Mouse (Mus musculus) ES-Bruce4 (cell line): ENCODE results near the gene Pitpnm1. TPM values are rescaled to one million over a fixed set of nuclear protein-coding genes. Genes with fewer than 3 reads are reported as not detected.

ENCODE experiments used
- H3K27ac ChIP-seq: 2 replicates; pipeline ENCODE4 v1.5.1; 2012; ENCODE audit warnings: low read length, inconsistent platforms; ENCODE audit not compliant: insufficient read depth
- H3K27me3 ChIP-seq: 2 replicates; pipeline ENCODE4 v1.6.1; 2012; ENCODE audit warnings: mild to moderate bottlenecking, low read length, inconsistent platforms; ENCODE audit not compliant: control insufficient read depth, poor library complexity, insufficient read depth, severe bottlenecking
- H3K36me3 ChIP-seq: 2 replicates; pipeline ENCODE4 v1.6.1; 2012; ENCODE audit warnings: inconsistent platforms, mild to moderate bottlenecking, low read length, moderate library complexity; ENCODE audit not compliant: control insufficient read depth, poor library complexity, insufficient read depth, severe bottlenecking
- H3K4me1 ChIP-seq: one replicate; pipeline ENCODE4 v1.8.1; 2011; ENCODE audit warnings: low read length; ENCODE audit not compliant: control insufficient read depth, insufficient read depth
- H3K4me3 ChIP-seq: 2 replicates; pipeline ENCODE4 v1.5.1; 2011; ENCODE audit warnings: low read depth, mild to moderate bottlenecking, low read length
- H3K9ac ChIP-seq: 2 replicates; pipeline ENCODE4 v1.6.1; 2012; ENCODE audit warnings: low read depth, mild to moderate bottlenecking, inconsistent platforms; ENCODE audit not compliant: poor library complexity, severe bottlenecking
- H3K9me3 ChIP-seq: replicated peaks from 2 replicates; pipeline ENCODE4 v1.6.1; 2012; ENCODE audit warnings: mild to moderate bottlenecking, low read length, inconsistent platforms; ENCODE audit not compliant: control insufficient read depth, poor library complexity, insufficient read depth, severe bottlenecking
- CTCF ChIP-seq: IDR thresholded peaks from one replicate; pipeline ENCODE4 v1.8.1; 2011; ENCODE audit warnings: low read depth, low read length
- EP300 ChIP-seq: IDR thresholded peaks from 2 replicates; pipeline ENCODE4 v1.6.1; 2011; ENCODE audit warnings: low read depth, low read length; ENCODE audit not compliant: insufficient read depth
- POLR2A ChIP-seq: IDR thresholded peaks from one replicate; pipeline ENCODE4 v1.8.1; 2011; ENCODE audit warnings: low read length; ENCODE audit not compliant: insufficient read depth
- polyA plus RNA-seq: library from polyadenylated mRNA; stranded (reverse); fragments of >200 nt; gene quantifications from 2 replicates; pipeline ENCODE4 v1.2.4, GENCODE M21; 2011; ENCODE audit warnings: low read depth; ENCODE audit not compliant: missing spikeins, insufficient read depth, insufficient read length

Gene Pitpnm1
- polyA plus RNA-seq, 1 experiment = 11.2 TPM

DNA sequence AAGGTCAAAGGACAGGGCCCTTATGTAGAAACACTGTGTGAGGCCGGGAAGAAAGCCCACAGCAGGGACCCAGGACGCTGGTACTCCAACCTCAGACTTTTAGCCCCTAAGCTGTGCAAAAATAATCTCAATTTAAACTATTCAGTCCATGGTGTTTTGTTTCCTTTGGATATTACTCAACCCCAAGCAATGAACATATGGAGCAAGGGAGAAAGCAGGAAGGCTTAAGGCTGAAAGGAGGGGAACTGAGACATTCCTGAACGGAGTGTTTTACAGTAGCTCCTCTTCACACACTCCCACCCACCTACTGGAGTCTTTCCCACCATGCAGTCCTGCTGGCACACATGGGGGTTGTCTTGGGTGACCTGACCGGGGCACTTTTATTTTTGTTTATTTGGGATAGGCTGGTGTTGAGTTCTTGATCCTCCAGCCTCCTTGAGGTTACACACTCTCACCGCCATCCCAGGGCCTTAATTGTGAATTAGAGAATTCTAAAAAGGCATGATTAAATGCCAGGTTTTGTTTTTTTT lies 5.0 kb upstream of the Pitpnm1 start:
- no peak overlapping the region for H3K9ac ChIP-seq
- TF ChIP-seq POLR2A = no peak
- TF ChIP-seq CTCF = no peak
- TF ChIP-seq EP300 = no peak
- H3K4me1 ChIP-seq = peaks cover 2% of the 10 kb centered on the region
- H3K9me3 ChIP-seq = no peaks in the 10 kb centered on the region
- H3K27ac ChIP-seq = no peak overlapping the region
- no peaks in the 10 kb centered on the region for H3K36me3 ChIP-seq
- H3K27me3 ChIP-seq = no peaks in the 10 kb centered on the region
- H3K4me3 ChIP-seq = no peak overlapping the region

GRCm38 (mm10) chr19:4095802-4096201 lies 4.0 kb upstream of the Pitpnm1 start:
- TF ChIP-seq POLR2A (no peak), EP300 (no peak), CTCF (no peak)
- Histone ChIP-seq H3K27me3 (no peaks in the 10 kb centered on the region), H3K4me3 (no peak overlapping the region), H3K9me3 (no peaks in the 10 kb centered on the region), H3K4me1 (peaks cover 2% of the 10 kb centered on the region), H3K9ac (no peak overlapping the region), H3K36me3 (no peaks in the 10 kb centered on the region), H3K27ac (no peak overlapping the region)

GRCm38 (mm10) chr19:4096642-4097440 lies 3.0 kb upstream of the Pitpnm1 start, which contains the start of gene Cdk2ap2:
TSS of gene Cdk2ap2 (plus strand) at chr19:4097182.
- no peaks in the 10 kb centered on the region for H3K36me3 ChIP-seq
- no peaks in the 10 kb centered on the region for H3K9me3 ChIP-seq
- no peak for TF ChIP-seq CTCF
- TF ChIP-seq EP300 = no peak
- TF ChIP-seq POLR2A = no peak
- peaks cover 2% of the 10 kb centered on the region for H3K4me1 ChIP-seq
- H3K27ac ChIP-seq = peak within 1 kb of the TSS; percentile 35; the same call in 1 of the 2 replicates
- peak within 1 kb of the TSS; percentile 76 for H3K4me3 ChIP-seq
- H3K9ac ChIP-seq = peak within 1 kb of the TSS; percentile 48
- no peaks in the 10 kb centered on the region for H3K27me3 ChIP-seq

- no peak overlapping the region for H3K27ac ChIP-seq
- no peak for TF ChIP-seq CTCF
- TF ChIP-seq EP300 = no peak
- no peak for TF ChIP-seq POLR2A
- H3K9ac ChIP-seq = peak overlapping the region; percentile 48
- no peaks in the 10 kb centered on the region for H3K27me3 ChIP-seq
- H3K9me3 ChIP-seq = no peaks in the 10 kb centered on the region
- no peaks in the 10 kb centered on the region for H3K36me3 ChIP-seq
- H3K4me3 ChIP-seq = peak overlapping the region; percentile 63
- peaks cover 2% of the 10 kb centered on the region for H3K4me1 ChIP-seq
Measured at GRCm38 (mm10) chr19:4097441-4097825, 2.4 kb upstream of the Pitpnm1 start.

DNA sequence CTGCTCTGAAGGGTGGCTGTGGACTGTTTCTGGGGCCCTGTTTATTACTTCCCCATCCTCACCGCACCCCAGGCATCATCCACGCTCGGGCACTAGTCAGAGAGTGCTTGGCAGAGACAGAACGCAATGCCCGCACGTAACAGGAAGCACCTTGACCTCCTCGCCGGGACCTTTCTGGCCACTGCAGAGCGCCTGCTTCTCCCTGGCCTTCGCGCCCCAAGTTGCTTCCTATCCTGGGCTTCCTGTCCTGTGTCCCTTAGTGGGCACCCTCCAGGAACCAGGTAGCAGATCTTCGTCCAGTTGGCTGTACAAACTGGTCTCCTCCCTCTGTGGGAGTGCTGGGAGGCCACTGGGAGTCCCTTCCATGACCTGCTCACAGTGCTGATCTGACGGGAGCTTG lies 1.4 kb upstream of the Pitpnm1 start:
- H3K4me1 ChIP-seq = peaks cover 2% of the 10 kb centered on the region
- no peaks in the 10 kb centered on the region for H3K36me3 ChIP-seq
- H3K4me3 ChIP-seq = no peak overlapping the region
- H3K9ac ChIP-seq = no peak overlapping the region
- no peaks in the 10 kb centered on the region for H3K9me3 ChIP-seq
- no peak overlapping the region for H3K27ac ChIP-seq
- no peaks in the 10 kb centered on the region for H3K27me3 ChIP-seq
- no peak for TF ChIP-seq EP300
- TF ChIP-seq CTCF = no peak
- no peak for TF ChIP-seq POLR2A

DNA sequence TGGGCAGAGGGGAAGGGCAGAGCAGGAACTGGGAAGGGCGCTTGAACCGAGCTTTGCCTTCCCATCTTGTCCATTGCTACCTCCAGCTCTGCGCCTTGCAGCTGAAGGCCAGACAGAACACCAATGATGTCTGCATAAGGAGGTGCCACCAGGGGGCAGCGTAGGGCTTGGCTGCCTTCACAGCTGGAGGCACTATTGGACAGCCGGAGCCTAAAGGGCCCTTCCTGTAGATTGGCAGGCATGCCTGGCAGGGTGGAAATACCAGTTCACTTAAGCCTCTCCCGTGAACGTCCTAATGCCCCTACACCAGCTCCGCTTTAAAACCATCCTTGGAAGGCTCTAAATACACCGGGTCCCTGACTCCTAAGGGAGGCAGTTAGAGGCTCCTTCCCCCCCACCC lies 742 bp upstream of the Pitpnm1 start:
- Histone ChIP-seq H3K9me3 (no peaks in the 10 kb centered on the region), H3K4me3 (no peak overlapping the region), H3K4me1 (peaks cover 2% of the 10 kb centered on the region)

More for the DNA sequence above, 742 bp upstream of the Pitpnm1 start:
- Histone ChIP-seq H3K36me3 (no peaks in the 10 kb centered on the region), H3K9ac (no peak overlapping the region), H3K27ac (no peak overlapping the region), H3K27me3 (no peaks in the 10 kb centered on the region)
- no peak for TF ChIP-seq POLR2A
- TF ChIP-seq CTCF = peak; percentile 97
- 0 out of 2 replicates have a peak, but pooled peaks have one; percentile 30 for TF ChIP-seq EP300
